Mouse (Mus musculus) kidney, embryonic 15.5 days (tissue): ENCODE results near the gene Shld1. TPM values are rescaled to one million over a fixed set of nuclear protein-coding genes. Genes with fewer than 3 reads are reported as not detected.

Experiments
- ATAC-seq: fragments of 200-750 bp; cut with Nextera tagmentation; replicated peaks from 2 replicates; pipeline ENCODE4 v1.8.0; 2017; ENCODE audit warnings: moderate TSS enrichment; ENCODE audit not compliant: low FRiP score
- H3K27ac ChIP-seq: fragments of 300-500 bp; sonication (generic); 2 replicates; pipeline ENCODE4 v1.5.1; 2015; ENCODE audit warnings: mild to moderate bottlenecking, inconsistent platforms
- H3K27me3 ChIP-seq: fragments of 300-500 bp; sonication (generic); 2 replicates; pipeline ENCODE4 v1.6.1; 2015; ENCODE audit warnings: inconsistent platforms
- H3K36me3 ChIP-seq: fragments of 300-500 bp; sonication (generic); 2 replicates; pipeline ENCODE4 v1.6.1; 2015; ENCODE audit warnings: inconsistent platforms
- H3K4me1 ChIP-seq: fragments of 300-500 bp; sonication (generic); 2 replicates; pipeline ENCODE4 v1.6.1; 2015; ENCODE audit warnings: inconsistent platforms
- H3K4me2 ChIP-seq: fragments of 300-500 bp; sonication (generic); 2 replicates; pipeline ENCODE4 v1.6.1; 2015; ENCODE audit warnings: moderate library complexity, mild to moderate bottlenecking, inconsistent platforms
- H3K4me3 ChIP-seq: fragments of 300-500 bp; sonication (generic); replicated peaks from 2 replicates; pipeline ENCODE4 v1.5.1; 2015; ENCODE audit warnings: mild to moderate bottlenecking, inconsistent platforms
- H3K9ac ChIP-seq: fragments of 300-500 bp; sonication (generic); 2 replicates; pipeline ENCODE4 v1.6.1; 2015; ENCODE audit warnings: mild to moderate bottlenecking, inconsistent platforms
- H3K9me3 ChIP-seq: fragments of 300-500 bp; sonication (generic); replicated peaks from 2 replicates; pipeline ENCODE4 v1.6.1; 2016; ENCODE audit warnings: inconsistent platforms
- WGBS: fragments of 180-500 bp; shearing (Covaris S2); methylation state at CpG from one replicate; pipeline ENCODE4 v1.1.7; 2015; ENCODE audit warnings: mixed read lengths; 5-methylcytosine and 5-hydroxymethylcytosine counted together
- polyA plus RNA-seq: library from polyadenylated mRNA; unstranded; fragments of >200 nt; fragmentation: Nextera tagmentation; extraction: Ambion mirVana; gene quantifications from 2 replicates; pipeline ENCODE4 v1.2.1, GENCODE M21; 2015

Gene Shld1
- polyA plus RNA-seq, 1 experiment from 2014 or later, result 15.2 TPM

DNA sequence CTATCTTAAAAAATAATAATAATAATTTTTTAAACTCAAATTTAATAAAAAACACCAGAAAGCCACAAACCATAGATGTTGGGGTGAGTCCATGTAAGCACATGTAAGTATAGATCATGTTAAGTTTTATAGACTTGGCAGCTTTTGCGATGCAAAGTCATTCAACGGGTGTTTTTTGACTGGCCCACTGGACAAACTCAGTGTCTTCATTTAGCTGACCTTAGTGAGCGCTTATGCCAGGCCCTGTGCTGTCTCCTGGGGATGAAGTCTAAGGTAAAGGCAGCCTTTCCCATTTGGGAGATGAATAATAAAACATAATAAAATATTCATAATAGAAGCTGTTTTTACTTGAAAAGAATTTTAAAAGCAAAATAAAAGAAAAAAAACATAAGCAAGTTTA is 28.2 kb downstream of the Shld1 start:
- H3K9me3 ChIP-seq, result no peaks in the 10 kb centered on the region
- H3K4me3 ChIP-seq, result no peak overlapping the region
- no peak overlapping the region for H3K9ac ChIP-seq
- H3K27ac ChIP-seq, result no peak overlapping the region
- ATAC-seq, result no peak
- no peaks in the 10 kb centered on the region for H3K36me3 ChIP-seq
- H3K4me2 ChIP-seq, result no peak overlapping the region
- 91% methylated on average over 3 of the region's 3 CpGs for WGBS
- H3K4me1 ChIP-seq, result no peaks in the 10 kb centered on the region
- H3K27me3 ChIP-seq, result no peaks in the 10 kb centered on the region

DNA sequence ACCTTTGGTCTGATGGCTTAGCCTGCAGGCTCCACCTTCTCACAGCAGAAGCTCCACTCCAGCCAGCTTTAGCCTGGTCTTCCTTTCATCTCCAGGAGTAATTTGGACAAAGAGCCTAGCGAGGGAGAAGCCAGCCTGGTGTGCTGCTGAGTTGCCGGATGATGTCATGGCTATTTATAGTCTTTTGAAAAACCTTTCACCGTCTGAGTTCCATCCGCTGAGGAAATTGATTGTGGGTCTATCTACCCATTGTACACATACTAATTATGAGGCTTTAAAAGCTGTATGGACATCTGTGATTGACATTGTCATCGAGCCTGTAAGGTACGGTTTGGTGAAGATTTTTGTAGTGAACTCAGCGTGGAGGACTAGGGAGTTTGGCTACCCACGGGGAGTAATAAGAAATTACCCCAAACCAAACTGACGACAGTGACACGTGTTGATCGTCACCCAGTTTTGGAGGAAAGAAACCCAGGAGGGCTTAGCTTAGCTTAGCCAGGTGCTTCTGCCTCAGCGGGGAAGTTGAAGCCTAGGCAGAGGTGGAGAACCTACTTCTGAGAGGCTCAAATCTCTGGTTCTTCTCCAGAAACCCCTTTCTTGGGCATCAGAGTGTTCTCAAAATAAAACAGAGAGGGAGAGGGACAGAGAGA is 28.8 kb downstream of the Shld1 start:
- no peaks in the 10 kb centered on the region for H3K9me3 ChIP-seq
- H3K4me3 ChIP-seq, result no peak overlapping the region
- no peaks in the 10 kb centered on the region for H3K4me1 ChIP-seq
- no peak overlapping the region for H3K4me2 ChIP-seq
- no peak overlapping the region for H3K27ac ChIP-seq
- H3K27me3 ChIP-seq, result no peaks in the 10 kb centered on the region
- WGBS, result 64% methylated on average over 12 of the region's 12 CpGs
- no peak for ATAC-seq
- H3K36me3 ChIP-seq, result no peaks in the 10 kb centered on the region
- no peak overlapping the region for H3K9ac ChIP-seq

DNA sequence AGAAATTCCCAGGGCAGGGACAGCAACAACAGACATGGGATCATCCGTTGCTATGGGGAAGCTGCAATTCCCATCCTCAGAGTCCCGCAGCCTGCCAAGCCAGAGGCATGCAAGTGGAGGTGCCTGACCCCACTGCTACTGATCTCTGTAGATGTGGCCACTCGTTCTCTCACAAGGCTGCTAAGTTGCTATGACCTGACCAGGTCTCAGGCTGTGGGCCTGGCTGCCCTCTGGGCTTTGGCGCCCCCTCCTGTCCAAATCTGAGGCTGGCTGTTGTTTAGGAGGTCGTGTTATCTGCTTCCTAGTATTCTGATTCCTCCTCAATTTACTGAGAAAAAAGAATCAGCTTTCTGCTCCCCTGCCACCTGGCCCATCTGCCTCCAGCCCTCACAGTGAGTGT is 29.4 kb downstream of the Shld1 start:
- 43% methylated on average over 5 of the region's 5 CpGs for WGBS
- H3K4me2 ChIP-seq, result no peak overlapping the region
- no peak overlapping the region for H3K27ac ChIP-seq
- peaks cover 5% of the 10 kb centered on the region; the same call in 1 of the 2 replicates for H3K4me1 ChIP-seq
- no peaks in the 10 kb centered on the region for H3K36me3 ChIP-seq
- no peaks in the 10 kb centered on the region for H3K27me3 ChIP-seq
- H3K9me3 ChIP-seq, result no peaks in the 10 kb centered on the region
- H3K9ac ChIP-seq, result no peak overlapping the region
- no peak overlapping the region for H3K4me3 ChIP-seq
- ATAC-seq, result peak; percentile 69; the same call in 1 of the 2 replicates

DNA sequence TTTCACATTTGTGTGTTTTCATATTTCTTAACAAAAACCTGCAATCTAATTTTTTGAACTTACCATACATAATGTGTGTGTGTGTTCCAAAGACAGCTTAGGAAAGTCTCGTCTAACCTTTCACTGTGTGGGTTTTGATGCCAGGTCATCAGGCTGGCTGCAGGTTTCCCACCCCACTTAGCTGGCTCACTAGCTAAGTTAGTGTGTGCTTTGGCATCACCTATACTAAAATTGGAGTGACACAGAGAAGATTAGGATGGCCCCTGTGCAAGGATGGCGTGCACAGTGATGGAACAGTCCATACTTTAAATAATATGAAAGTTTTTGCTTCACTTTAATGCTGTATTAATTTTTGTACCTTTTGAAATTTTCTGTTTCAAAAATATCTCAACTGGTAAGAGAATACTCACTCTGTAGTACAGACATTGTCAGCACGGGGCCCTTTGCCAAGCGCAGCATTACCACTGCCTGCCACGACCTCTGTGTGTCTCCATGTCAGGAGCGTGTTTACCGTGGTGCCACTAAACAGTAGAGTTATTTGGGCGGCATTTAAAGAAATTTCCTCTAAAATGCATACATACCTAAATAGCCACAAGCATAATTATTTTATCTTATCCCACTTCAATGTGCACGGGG is 30.3 kb downstream of the Shld1 start:
- no peak overlapping the region for H3K27ac ChIP-seq

DNA sequence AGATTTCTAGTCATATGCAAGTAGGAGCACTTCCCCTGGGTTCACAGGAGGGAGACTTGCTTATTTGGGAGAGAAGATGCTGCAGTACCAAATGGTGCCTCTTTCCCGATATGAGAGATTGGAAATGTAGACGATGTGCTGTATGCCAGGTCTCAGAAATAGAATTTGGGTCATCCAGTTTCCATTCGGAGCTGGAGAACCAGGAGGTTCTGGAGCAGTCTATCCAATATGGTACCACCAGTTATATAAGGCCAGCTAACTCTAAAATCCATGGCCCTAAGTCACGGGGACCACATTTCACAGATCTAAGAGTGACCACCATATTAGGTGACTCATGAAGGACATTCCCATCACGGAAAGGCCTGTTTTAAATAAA is 30.8 kb downstream of the Shld1 start:
- ATAC-seq, result no peak
- peaks cover 9% of the 10 kb centered on the region; the same call in 1 of the 2 replicates for H3K4me1 ChIP-seq
- H3K27me3 ChIP-seq, result no peaks in the 10 kb centered on the region
- H3K4me3 ChIP-seq, result no peak overlapping the region
- H3K4me2 ChIP-seq, result no peak overlapping the region
- no peaks in the 10 kb centered on the region for H3K36me3 ChIP-seq
- H3K27ac ChIP-seq, result no peak overlapping the region
- WGBS, result 93% methylated on average over 5 of the region's 5 CpGs
- H3K9ac ChIP-seq, result no peak overlapping the region
- H3K9me3 ChIP-seq, result no peaks in the 10 kb centered on the region

More for the DNA sequence above, 30.3 kb downstream of the Shld1 start:
- no peak for ATAC-seq
- WGBS, result 93% methylated on average over 9 of the region's 9 CpGs
- Histone ChIP-seq H3K36me3 (no peaks in the 10 kb centered on the region), H3K4me3 (no peak overlapping the region), H3K27me3 (no peaks in the 10 kb centered on the region), H3K9me3 (no peaks in the 10 kb centered on the region), H3K4me2 (no peak overlapping the region), H3K4me1 (peaks cover 9% of the 10 kb centered on the region; the same call in 1 of the 2 replicates), H3K9ac (no peak overlapping the region)

DNA sequence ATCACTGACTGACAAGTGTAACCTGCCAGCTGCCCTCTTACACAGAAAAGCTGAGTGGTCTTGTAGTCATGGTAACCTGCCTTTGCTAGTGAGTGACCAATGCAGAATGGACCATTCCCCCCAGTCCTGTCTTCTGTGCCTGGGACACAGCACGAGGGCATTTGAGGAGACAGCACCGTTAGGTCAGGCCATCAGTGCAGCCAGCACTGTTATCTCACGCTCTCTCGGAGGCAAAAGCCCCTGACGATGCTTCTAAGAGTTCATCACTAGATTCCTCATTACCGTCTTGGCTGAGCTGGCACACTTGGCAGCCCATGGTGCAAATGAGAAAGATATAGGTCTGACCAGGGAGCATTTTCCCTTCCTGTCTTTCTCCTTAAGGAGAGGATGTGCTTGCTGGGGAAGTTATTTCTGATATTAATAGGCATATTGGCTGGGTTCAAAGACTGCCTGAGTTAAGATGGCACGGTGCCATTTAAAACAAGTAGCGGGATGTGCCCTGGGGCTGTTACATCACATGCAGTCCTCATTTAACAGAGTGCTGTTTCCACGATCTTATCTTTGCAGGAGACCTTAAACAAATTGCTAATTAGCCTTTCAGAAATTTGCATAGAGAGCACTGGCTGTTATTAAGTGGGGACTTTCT is 34.3 kb downstream of the Shld1 start:
- Histone ChIP-seq H3K9ac (no peak overlapping the region), H3K4me2 (no peak overlapping the region), H3K4me3 (no peak overlapping the region), H3K36me3 (no peaks in the 10 kb centered on the region), H3K27me3 (no peaks in the 10 kb centered on the region), H3K27ac (no peak overlapping the region), H3K9me3 (no peaks in the 10 kb centered on the region), H3K4me1 (peaks cover 13% of the 10 kb centered on the region; the same call in 1 of the 2 replicates)
- no peak for ATAC-seq
- WGBS, result 57% methylated on average over 9 of the region's 9 CpGs

DNA sequence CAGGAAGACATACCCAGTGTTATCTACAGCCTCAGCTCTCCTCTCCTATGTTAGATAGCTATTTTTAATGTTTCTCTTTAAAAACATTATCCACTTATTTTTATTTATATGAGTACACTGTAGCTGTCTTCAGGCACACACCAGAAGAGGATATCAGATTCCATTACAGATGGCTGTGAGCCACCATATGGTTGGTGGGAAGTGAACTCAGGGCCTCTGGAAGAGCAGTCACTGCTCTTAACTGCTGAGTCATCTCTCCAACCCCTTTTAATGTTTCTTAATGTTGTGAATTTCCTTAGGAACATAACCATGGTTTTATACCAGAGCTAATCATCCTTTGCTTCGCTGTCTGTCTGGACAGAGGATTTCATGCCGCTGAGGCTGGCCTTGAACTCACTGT is 35.1 kb downstream of the Shld1 start:
- no peaks in the 10 kb centered on the region for H3K27me3 ChIP-seq
- WGBS, result 87% methylated on average over 2 of the region's 2 CpGs

DNA sequence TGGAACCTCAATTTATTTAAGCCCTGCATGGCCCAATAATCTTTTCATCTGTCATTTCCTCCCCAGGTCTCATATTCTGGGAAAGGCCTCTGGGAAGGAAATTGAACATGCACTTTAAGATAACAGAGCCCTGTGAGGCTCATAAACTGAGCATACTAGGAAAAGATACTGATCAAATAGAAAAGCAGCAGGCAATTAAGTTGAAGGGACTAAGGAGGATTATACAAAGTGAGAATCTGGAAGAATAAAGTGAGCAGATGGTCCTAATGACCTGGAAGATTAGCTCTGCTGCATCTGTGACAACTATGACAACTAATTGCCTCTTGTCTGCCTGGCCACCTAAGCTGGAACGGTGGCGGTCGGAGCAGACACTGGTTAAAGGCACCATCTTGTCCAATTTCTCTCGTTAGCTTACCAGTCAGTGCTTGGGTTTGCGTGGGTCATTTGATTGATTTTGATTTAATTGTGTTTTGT is 37.3 kb downstream of the Shld1 start:
- Histone ChIP-seq H3K27ac (no peak overlapping the region), H3K36me3 (no peaks in the 10 kb centered on the region), H3K9me3 (no peaks in the 10 kb centered on the region), H3K4me2 (no peak overlapping the region), H3K27me3 (no peaks in the 10 kb centered on the region), H3K4me1 (peaks cover 13% of the 10 kb centered on the region; the same call in 1 of the 2 replicates), H3K4me3 (no peak overlapping the region), H3K9ac (no peak overlapping the region)
- WGBS, result 58% methylated on average over 5 of the region's 5 CpGs
- no peak for ATAC-seq

More for the DNA sequence above, 35.1 kb downstream of the Shld1 start:
- Histone ChIP-seq H3K36me3 (no peaks in the 10 kb centered on the region), H3K4me1 (peaks cover 13% of the 10 kb centered on the region; the same call in 1 of the 2 replicates), H3K9me3 (no peaks in the 10 kb centered on the region), H3K27ac (no peak overlapping the region), H3K4me2 (no peak overlapping the region), H3K4me3 (no peak overlapping the region), H3K9ac (no peak overlapping the region)
- ATAC-seq, result no peak

DNA sequence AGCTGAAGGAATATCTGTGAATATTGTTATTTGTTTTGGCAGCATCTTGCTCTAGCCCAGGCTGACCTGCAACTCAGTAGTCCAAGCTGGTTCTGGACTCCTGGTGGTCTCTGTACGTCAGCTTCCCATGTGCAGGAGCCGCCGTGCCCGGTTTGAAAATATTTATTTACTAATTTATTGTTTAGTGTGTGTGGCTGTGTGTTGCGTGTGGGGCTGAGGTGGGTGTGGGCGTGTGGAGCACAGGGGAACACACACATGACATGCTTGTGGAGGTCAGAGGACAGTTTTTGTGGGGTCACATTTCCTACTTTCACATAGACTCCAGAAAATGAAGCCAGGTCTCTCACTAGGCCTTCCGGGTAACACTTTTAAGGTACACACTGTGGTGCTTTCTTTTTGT is 37.8 kb downstream of the Shld1 start:
- no peak for ATAC-seq
- no peak overlapping the region for H3K9ac ChIP-seq
- no peaks in the 10 kb centered on the region for H3K36me3 ChIP-seq
- H3K4me3 ChIP-seq, result no peak overlapping the region
- H3K27me3 ChIP-seq, result no peaks in the 10 kb centered on the region
- WGBS, result 79% methylated on average over 7 of the region's 7 CpGs
- peaks cover 13% of the 10 kb centered on the region; the same call in 1 of the 2 replicates for H3K4me1 ChIP-seq
- H3K4me2 ChIP-seq, result no peak overlapping the region
- H3K9me3 ChIP-seq, result no peaks in the 10 kb centered on the region
- H3K27ac ChIP-seq, result no peak overlapping the region

DNA sequence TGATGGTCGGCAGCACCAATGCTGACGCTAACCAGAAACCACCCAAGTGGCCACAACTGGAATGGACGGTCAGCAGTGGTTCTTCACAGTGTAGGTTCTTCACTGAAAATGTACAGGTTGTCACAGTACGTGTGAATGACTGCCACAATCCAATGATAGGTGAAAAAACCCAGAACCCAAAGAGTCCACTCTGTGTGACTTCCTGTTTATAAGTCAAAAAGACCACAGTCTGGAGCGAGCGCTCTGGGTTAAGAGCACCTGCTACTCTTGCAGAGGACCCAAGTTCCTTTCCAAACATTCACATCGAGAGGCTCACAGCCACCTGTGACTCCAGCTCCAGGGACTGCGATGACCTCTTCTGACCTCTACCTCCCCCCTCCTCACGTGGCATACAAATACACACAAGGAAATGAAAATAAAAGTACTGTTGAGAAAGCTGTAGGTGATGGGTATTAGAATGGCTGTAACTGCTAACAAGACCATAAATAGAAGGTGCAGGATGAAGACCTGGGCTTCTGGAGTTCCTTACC is 38.7 kb downstream of the Shld1 start:
- Histone ChIP-seq H3K36me3 (no peaks in the 10 kb centered on the region), H3K27me3 (no peaks in the 10 kb centered on the region), H3K4me3 (no peak overlapping the region), H3K27ac (no peak overlapping the region), H3K4me2 (no peak overlapping the region), H3K9me3 (no peaks in the 10 kb centered on the region), H3K4me1 (peaks cover 13% of the 10 kb centered on the region; the same call in 1 of the 2 replicates), H3K9ac (no peak overlapping the region)
- no peak for ATAC-seq
- WGBS, result 82% methylated on average over 9 of the region's 9 CpGs

DNA sequence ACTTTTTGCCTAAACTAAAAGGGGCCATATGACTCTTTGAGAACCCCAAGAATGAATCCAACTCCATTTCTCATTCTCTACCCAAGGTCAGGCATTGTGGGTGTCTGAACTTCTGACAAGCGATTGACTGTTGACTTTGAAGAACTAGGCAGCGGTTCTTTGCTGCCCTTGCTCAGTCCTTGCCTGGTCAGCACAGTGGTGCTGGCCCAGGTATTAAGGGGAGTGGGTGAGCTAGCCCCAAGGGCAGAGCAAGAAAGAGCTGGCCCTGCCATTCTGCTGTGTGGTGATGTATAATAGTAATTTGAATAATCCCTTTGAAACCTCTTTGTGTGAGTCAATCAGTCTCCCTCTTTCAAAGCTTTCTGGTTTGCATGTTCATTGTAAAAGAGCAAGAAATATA is 39.4 kb downstream of the Shld1 start:
- ATAC-seq, result no peak
- no peak overlapping the region for H3K4me3 ChIP-seq
- H3K27me3 ChIP-seq, result no peaks in the 10 kb centered on the region
- H3K36me3 ChIP-seq, result no peaks in the 10 kb centered on the region
- no peak overlapping the region for H3K4me2 ChIP-seq
- H3K9me3 ChIP-seq, result no peaks in the 10 kb centered on the region
- 83% methylated on average over 2 of the region's 2 CpGs for WGBS
- H3K27ac ChIP-seq, result no peak overlapping the region
- H3K9ac ChIP-seq, result no peak overlapping the region
- H3K4me1 ChIP-seq, result peaks cover 8% of the 10 kb centered on the region; the same call in 1 of the 2 replicates

DNA sequence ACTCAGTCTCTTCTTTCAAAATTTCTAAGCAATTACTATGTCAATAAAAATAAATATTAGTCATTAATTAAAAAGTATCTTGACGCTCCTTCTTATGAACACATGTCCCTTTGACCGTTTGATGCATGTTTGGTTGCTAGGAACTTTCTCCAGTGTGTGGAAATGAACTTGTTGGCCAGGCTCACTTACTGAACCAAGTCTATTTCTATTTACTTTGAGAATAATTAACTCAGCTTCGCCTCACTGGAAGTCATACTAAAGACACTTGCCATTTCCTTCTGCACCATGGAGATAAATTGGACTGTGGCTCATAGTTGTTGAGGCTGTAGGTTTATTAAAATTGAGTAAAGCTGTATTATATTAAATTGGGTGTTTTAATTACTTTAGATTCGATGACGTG is 46.2 kb downstream of the Shld1 start:
- H3K4me1 ChIP-seq, result peaks cover 5% of the 10 kb centered on the region; the same call in 1 of the 2 replicates
- WGBS, result 72% methylated on average over 5 of the region's 5 CpGs
- no peaks in the 10 kb centered on the region for H3K9me3 ChIP-seq

More for the DNA sequence above, 46.2 kb downstream of the Shld1 start:
- Histone ChIP-seq H3K27me3 (no peaks in the 10 kb centered on the region), H3K4me2 (no peak overlapping the region), H3K4me3 (no peak overlapping the region), H3K9ac (no peak overlapping the region), H3K36me3 (no peaks in the 10 kb centered on the region), H3K27ac (no peak overlapping the region)
- ATAC-seq, result no peak
